31 mouse cellular contexts compared by ENCODE assay signal in genomic region chr11:94620766-94621457, GRCm38 (mm10). TPM values are rescaled to one million over a fixed set of nuclear protein-coding genes. Genes with fewer than 3 reads are reported as not detected.
DNase-seq lines count a peak whose midpoint lies in the region; ATAC-seq and TF ChIP-seq lines count a peak whose summit lies in the region.
"Had no signal": no experiment of that assay in that cellular context is flagged by ENCODE, and none has a peak within 500 bp of the region (broad histone marks: within the 10 kb centered on the region; RNA-seq: fewer than 3 reads in every experiment).

No protein-coding gene starts in this region.

- no peak overlapping the region for H3K4me2 ChIP-seq in CH12.LX (ENCODE audit: insufficient read depth, low read depth, poor library complexity, severe bottlenecking)
- H3K4me2 ChIP-seq: embryonic facial prominence, embryonic 12.5 days; heart, embryonic 13.5 days; hindbrain, embryonic 12.5 days; lung, embryonic 15.5 days; midbrain, embryonic 13.5 days; neural tube, embryonic 12.5 days; stomach, embryonic 15.5 days had no signal

- dilution Hi-C loops in CH12.LX (cut with MboI; ENCODE audit: extremely low pct_ligation_motif_present, extremely low pct_unique_long_range_greater_than_20kb, low sequenced_read_pairs), result no loop called here

- H3K9ac ChIP-seq in CH12.LX (ENCODE audit: insufficient read depth, low read depth), result no peak overlapping the region
- H3K9ac ChIP-seq: embryonic facial prominence, embryonic 12.5 days; forebrain, postnatal 0 days; heart, embryonic 13.5 days; hindbrain, embryonic 12.5 days; liver, embryonic 14.5 days; lung, embryonic 15.5 days; midbrain, embryonic 13.5 days; neural tube, embryonic 12.5 days; stomach, embryonic 15.5 days had no signal

- H3K79me2 ChIP-seq in CH12.LX (replicated peaks; ENCODE audit: control insufficient read depth, extremely low read depth, insufficient read depth, poor library complexity, severe bottlenecking), result no peaks in the 10 kb centered on the region

- H3K4me3 ChIP-seq in CH12.LX (replicated peaks in 1 of 3; ENCODE audit: low read depth in 2 of 3, low read length in 2 of 3, poor library complexity in 1 of 3), result no peak overlapping the region
- H3K4me3 ChIP-seq in heart, embryonic 10.5 days, result no peak overlapping the region
- H3K4me3 ChIP-seq: embryonic facial prominence, embryonic 12.5 days; heart, embryonic 13.5 days; hindbrain, embryonic 12.5 days; left cerebral cortex, adult 2 months; lung, embryonic 15.5 days; megakaryocyte, embryonic 14.5 days; midbrain, embryonic 13.5 days; neural tube, embryonic 12.5 days; stomach, embryonic 15.5 days had no signal

- TF ChIP-seq CTCF in CH12.LX (conservative IDR thresholded peaks at IDR 0.05 in 1 of 2, IDR thresholded peaks at IDR 0.05 in 1 of 2; ENCODE audit: low read depth in 2 of 2, low read length in 2 of 2), result no peak

- TF ChIP-seq POLR2A in CH12.LX (IDR thresholded peaks at IDR 0.05; ENCODE audit: low read depth, low read length), result no peak

- TF ChIP-seq EP300 in CH12.LX (IDR thresholded peaks at IDR 0.05; ENCODE audit: low read length), result no peak

- 64% methylated on average over 6 of the region's 6 CpGs for WGBS in heart, embryonic 10.5 days

- H3K27me3 ChIP-seq in CH12.LX (replicated peaks), result no peaks in the 10 kb centered on the region
- H3K27me3 ChIP-seq in heart, embryonic 10.5 days (ENCODE audit: insufficient read depth, poor library complexity, severe bottlenecking), result no peaks in the 10 kb centered on the region
- H3K27me3 ChIP-seq: embryonic facial prominence, embryonic 12.5 days; hindbrain, embryonic 12.5 days; lung, embryonic 15.5 days; neural tube, embryonic 12.5 days; stomach, embryonic 15.5 days had no signal

- H3K9me3 ChIP-seq in CH12.LX (replicated peaks; ENCODE audit: low read length), result peaks cover 12% of the 10 kb centered on the region
- no peaks in the 10 kb centered on the region for H3K9me3 ChIP-seq in heart, embryonic 10.5 days
- H3K9me3 ChIP-seq: embryonic facial prominence, embryonic 12.5 days; hindbrain, embryonic 12.5 days; lung, embryonic 15.5 days; neural tube, embryonic 12.5 days; stomach, embryonic 15.5 days had no signal

- H3K27ac ChIP-seq in CH12.LX (ENCODE audit: insufficient read depth, low read depth), result no peak overlapping the region
- H3K27ac ChIP-seq in heart, embryonic 10.5 days, result no peak overlapping the region
- H3K27ac ChIP-seq: embryonic facial prominence, embryonic 12.5 days; heart, embryonic 13.5 days; hindbrain, embryonic 12.5 days; left cerebral cortex, adult 2 months; liver, embryonic 14.5 days; lung, embryonic 15.5 days; midbrain, embryonic 13.5 days; neural tube, embryonic 12.5 days; stomach, embryonic 15.5 days had no signal

- no peaks in the 10 kb centered on the region for H3K36me3 ChIP-seq in CH12.LX (replicated peaks in 1 of 2; ENCODE audit: control insufficient read depth in 1 of 2, insufficient read depth in 1 of 2, low read length in 1 of 2)
- no peaks in the 10 kb centered on the region for H3K36me3 ChIP-seq in heart, embryonic 10.5 days
- H3K36me3 ChIP-seq: embryonic facial prominence, embryonic 12.5 days; heart, embryonic 13.5 days; hindbrain, embryonic 12.5 days; lung, embryonic 15.5 days; midbrain, embryonic 13.5 days; neural tube, embryonic 12.5 days; stomach, embryonic 15.5 days had no signal

- DNase-seq in CD4-positive, CD25-positive, alpha-beta regulatory T cell, adult 2 months (ENCODE audit: low read depth, low spot score), result peak; percentile 18
- peak; percentile 26 for DNase-seq in kidney, postnatal 14 days
- DNase-seq in kidney, adult 18-20 months, result no peak
- DNase-seq in CH12.LX (ENCODE audit: extremely low read depth) (no peak), R1 (ENCODE audit: low read depth, low spot score) (peak; percentile 76)
- DNase-seq in heart, embryonic 10.5 days (ENCODE audit: low spot score), result no peak
- DNase-seq in heart, postnatal 25 days (ENCODE audit: low spot score), result no peak
- DNase-seq: adrenal gland, postnatal 36 days; cerebellum, adult 11 months; cerebellum, postnatal 14 days; forebrain, postnatal 0 days; gastrocnemius, postnatal 25 days; heart, adult 18-20 months; heart, postnatal 14 days; lung, postnatal 36 days; right cerebral cortex, postnatal 4 days; thymus, postnatal 36 days had no signal

- intact Hi-C loops in heart, postnatal 25 days (cut with DNase I), result no loop called here

- in situ Hi-C loops in CH12.LX (cut with MboI; ENCODE audit: low pct_ligation_motif_present, low pct_unique_long_range_greater_than_20kb, low sequenced_read_pairs), result no loop called here

- no peak for TF ChIP-seq RAD21 in CH12.LX (IDR thresholded peaks at IDR 0.05; ENCODE audit: low read depth, low read length)

- no peak for ATAC-seq in CD4-positive, CD25-positive, alpha-beta regulatory T cell, adult 4 months
- ATAC-seq: forebrain, postnatal 0 days; inflammation-experienced regulatory T-cells, adult 6 months; midbrain, embryonic 13.5 days had no signal

- H3K4me1 ChIP-seq in CH12.LX (ENCODE audit: control insufficient read depth in 1 of 2, insufficient read depth in 2 of 2), result peaks cover 9 to 21% of the 10 kb centered on the region in 2 experiments
- no peaks in the 10 kb centered on the region for H3K4me1 ChIP-seq in heart, embryonic 10.5 days
- H3K4me1 ChIP-seq: embryonic facial prominence, embryonic 12.5 days; heart, embryonic 13.5 days; hindbrain, embryonic 12.5 days; lung, embryonic 15.5 days; midbrain, embryonic 13.5 days; neural tube, embryonic 12.5 days; stomach, embryonic 15.5 days had no signal

TF ChIP-seq in CH12.LX, 34 proteins besides CTCF, POLR2A, EP300 and RAD21:
- no peak for TF ChIP-seq USF2 (conservative IDR thresholded peaks at IDR 0.05; ENCODE audit: low read depth, low read length)
- TF ChIP-seq ZNF384 (IDR thresholded peaks at IDR 0.05; ENCODE audit: low read depth, low read length), result peak; percentile 28; the same call in 1 of the 2 replicates
- no peak for TF ChIP-seq ZKSCAN1 (IDR thresholded peaks at IDR 0.05; ENCODE audit: borderline replicate concordance, low read depth, low read length)
- peak; percentile 87 for TF ChIP-seq BHLHE40 (IDR thresholded peaks at IDR 0.05; ENCODE audit: low read depth, low read length)
- TF ChIP-seq MAFK (IDR thresholded peaks at IDR 0.05; ENCODE audit: insufficient replicate concordance, low read length), result no peak

RNA-seq across cellular contexts. Expression of gene Lrrc59, which starts 8.7 kb away (rescaled TPM):
- polyA plus RNA-seq in CD4-positive, CD25-positive, alpha-beta regulatory T cell, adult 4 months (2017; shearing (Covaris generic)), result 1 to 10 TPM; 7.9 to 8.2 TPM
- 324 and 412 TPM in 2 replicates for total RNA-seq in CH12.LX (2012; rRNA removed)
- total RNA-seq in CH12.LX (2014; rRNA removed), result 325 and 338 TPM in 2 replicates
- 452 and 493 TPM in 2 replicates for polyA plus RNA-seq in CH12.LX (2012; ENCODE audit: insufficient read length, low read depth)
- polyA plus RNA-seq in heart, embryonic 10.5 days (2016; fragmentation: Nextera tagmentation; extraction: Ambion mirVana), result 229 and 251 TPM in 2 replicates
- total RNA-seq in heart, postnatal 25 days (2021), result 10 to 100 TPM; 32.1 to 33.4 TPM

RNA-seq across cellular contexts. Expression of gene Acsf2, which starts 19.2 kb away (rescaled TPM):
- polyA plus RNA-seq in CD4-positive, CD25-positive, alpha-beta regulatory T cell, adult 4 months (2017; shearing (Covaris generic)), result 1 to 10 TPM; 1.6 to 2.3 TPM
- total RNA-seq in CH12.LX (2012; rRNA removed) (4.9 and 7.5 TPM in 2 replicates), CH12.LX (2014; rRNA removed) (4.1 and 4.5 TPM in 2 replicates)
- polyA plus RNA-seq in CH12.LX (2012; ENCODE audit: insufficient read length, low read depth), result 24.1 and 25.7 TPM in 2 replicates
- 2.8 and 4.1 TPM in 2 replicates for polyA plus RNA-seq in heart, embryonic 10.5 days (2016; fragmentation: Nextera tagmentation; extraction: Ambion mirVana)
- total RNA-seq in heart, postnatal 25 days (2021), result 10 to 100 TPM; 16.2 to 18.3 TPM

RNA-seq across cellular contexts. Expression of gene Mrpl27, which starts 32.7 kb away (rescaled TPM):
- polyA plus RNA-seq in CD4-positive, CD25-positive, alpha-beta regulatory T cell, adult 4 months (2017; shearing (Covaris generic)), result 10 to 100 TPM; 54.0 to 64.5 TPM
- 104 and 114 TPM in 2 replicates for total RNA-seq in CH12.LX (2012; rRNA removed)
- total RNA-seq in CH12.LX (2014; rRNA removed), result 128 and 139 TPM in 2 replicates
- 86.6 and 95.2 TPM in 2 replicates for polyA plus RNA-seq in CH12.LX (2012; ENCODE audit: insufficient read length, low read depth)
- 139 and 141 TPM in 2 replicates for polyA plus RNA-seq in heart, embryonic 10.5 days (2016; fragmentation: Nextera tagmentation; extraction: Ambion mirVana)
- 10 to 100 TPM; 61.7 to 63.8 TPM for total RNA-seq in heart, postnatal 25 days (2021)

RNA-seq across cellular contexts. Expression of gene Eme1, which starts 32.9 kb away (rescaled TPM):
- polyA plus RNA-seq in CD4-positive, CD25-positive, alpha-beta regulatory T cell, adult 4 months (2017; shearing (Covaris generic)), result 1 to 10 TPM; 2.0 to 3.1 TPM
- total RNA-seq in CH12.LX (2012; rRNA removed) (36.8 and 46.9 TPM in 2 replicates), CH12.LX (2014; rRNA removed) (38.4 and 40.8 TPM in 2 replicates)
- polyA plus RNA-seq in CH12.LX (2012; ENCODE audit: insufficient read length, low read depth), result 45.9 and 55.2 TPM in 2 replicates
- 24.7 and 33.4 TPM in 2 replicates for polyA plus RNA-seq in heart, embryonic 10.5 days (2016; fragmentation: Nextera tagmentation; extraction: Ambion mirVana)
- total RNA-seq in heart, postnatal 25 days (2021), result under 1 TPM; 0.13 to 0.17 TPM
- total RNA-seq: left cerebral cortex, adult 2 months; left cerebral cortex, postnatal 36 days had no signal

RNA-seq across cellular contexts. Expression of gene Chad, which starts 56.1 kb away (rescaled TPM):
- under 1 TPM; 0.26 to 0.73 TPM for polyA plus RNA-seq in CD4-positive, CD25-positive, alpha-beta regulatory T cell, adult 4 months (2017; shearing (Covaris generic))
- total RNA-seq in CH12.LX (2012; rRNA removed) (0.13 and 0.17 TPM in 2 replicates), CH12.LX (2014; rRNA removed) (not detected in 2 replicates)
- polyA plus RNA-seq in CH12.LX (2012; ENCODE audit: insufficient read length, low read depth), result 0.41 and 0.53 TPM in 2 replicates
- polyA plus RNA-seq in heart, embryonic 10.5 days (2016; fragmentation: Nextera tagmentation; extraction: Ambion mirVana), result 0.11 and 0.28 TPM in 2 replicates
- 1 to 10 TPM; 1.5 TPM for total RNA-seq in heart, postnatal 25 days (2021)
- total RNA-seq: adrenal gland, postnatal 36 days; forebrain, postnatal 0 days had no signal
- polyA plus RNA-seq: forebrain, embryonic 11.5 days had no signal

Comparison
In these comparisons a context has a peak if more than half of its experiments do, and no peak if none do; other contexts are left out.
1. DNase-seq: peak in CD4-positive, CD25-positive, alpha-beta regulatory T cell, adult 2 months (single experiment), kidney, postnatal 14 days (single experiment) and R1 (single experiment); none in kidney, adult 18-20 months (single experiment), CH12.LX (single experiment), heart, embryonic 10.5 days (single experiment) and heart, postnatal 25 days (single experiment).
2. RNA of gene Lrrc59, which starts 8.7 kb away (polyA plus RNA-seq): 452 to 493 TPM in CH12.LX and 229 to 251 TPM in heart, embryonic 10.5 days; 7.9 to 8.2 TPM in CD4-positive, CD25-positive, alpha-beta regulatory T cell, adult 4 months; every median in the first group is over 10 times any median in the second.